Mouse (Mus musculus) intestine, embryonic 16.5 days (tissue): ENCODE data around the gene Rapgef3. TPM values are rescaled to one million over a fixed set of nuclear protein-coding genes. Genes with fewer than 3 reads are reported as not detected.

ENCODE experiments used
- ATAC-seq: fragments of 200-750 bp; cut with Nextera tagmentation; 2 replicates; pipeline ENCODE4 v1.8.0; 2017; ENCODE audit warnings: moderate TSS enrichment, moderate library complexity
- H3K27ac ChIP-seq: fragments of 300-500 bp; sonication (generic); 2 replicates; pipeline ENCODE4 v1.5.1; 2014; ENCODE audit warnings: mild to moderate bottlenecking, low read length
- H3K27me3 ChIP-seq: fragments of 300-500 bp; sonication (generic); replicated peaks from 2 replicates; pipeline ENCODE4 v1.6.1; 2014; ENCODE audit warnings: low read length, control low read depth, mixed read lengths; ENCODE audit not compliant: control insufficient read depth, insufficient read depth
- H3K36me3 ChIP-seq: fragments of 300-500 bp; sonication (generic); 2 replicates; pipeline ENCODE4 v1.6.1; 2014; ENCODE audit warnings: low read length, control low read depth; ENCODE audit not compliant: control insufficient read depth, insufficient read depth
- H3K4me1 ChIP-seq: fragments of 300-500 bp; sonication (generic); 2 replicates; pipeline ENCODE4 v1.6.1; 2014; ENCODE audit warnings: low read length, control low read depth, mixed read lengths; ENCODE audit not compliant: control insufficient read depth, insufficient read depth
- H3K4me2 ChIP-seq: fragments of 300-500 bp; sonication (generic); 2 replicates; pipeline ENCODE4 v1.6.1; 2014; ENCODE audit warnings: low read depth, low read length, control low read depth
- H3K4me3 ChIP-seq: fragments of 300-500 bp; sonication (generic); 2 replicates; pipeline ENCODE4 v1.5.1; 2014; ENCODE audit warnings: mild to moderate bottlenecking, low read length
- H3K9ac ChIP-seq: fragments of 300-500 bp; sonication (generic); 2 replicates; pipeline ENCODE4 v1.6.1; 2014; ENCODE audit warnings: low read depth, low read length
- H3K9me3 ChIP-seq: fragments of 300-500 bp; sonication (generic); 2 replicates; pipeline ENCODE4 v1.6.1; 2016; ENCODE audit warnings: low read length, control low read depth; ENCODE audit not compliant: control insufficient read depth
- WGBS: fragments of 180-500 bp; shearing (Covaris S2); extraction: QIAGEN DNeasy Blood & Tissue Kit; methylation state at CpG from one replicate; pipeline ENCODE4 v1.1.7; 2014; 5-methylcytosine and 5-hydroxymethylcytosine counted together
- polyA plus RNA-seq: library from polyadenylated mRNA; unstranded; fragments of >200 nt; fragmentation: Nextera tagmentation; extraction: Ambion mirVana; gene quantifications from 2 replicates; pipeline ENCODE4 v1.2.1, GENCODE M21; 2015

Rapgef3 gene
- polyA plus RNA-seq, 1 experiment from 2014 or later, result 7.9 TPM

DNA sequence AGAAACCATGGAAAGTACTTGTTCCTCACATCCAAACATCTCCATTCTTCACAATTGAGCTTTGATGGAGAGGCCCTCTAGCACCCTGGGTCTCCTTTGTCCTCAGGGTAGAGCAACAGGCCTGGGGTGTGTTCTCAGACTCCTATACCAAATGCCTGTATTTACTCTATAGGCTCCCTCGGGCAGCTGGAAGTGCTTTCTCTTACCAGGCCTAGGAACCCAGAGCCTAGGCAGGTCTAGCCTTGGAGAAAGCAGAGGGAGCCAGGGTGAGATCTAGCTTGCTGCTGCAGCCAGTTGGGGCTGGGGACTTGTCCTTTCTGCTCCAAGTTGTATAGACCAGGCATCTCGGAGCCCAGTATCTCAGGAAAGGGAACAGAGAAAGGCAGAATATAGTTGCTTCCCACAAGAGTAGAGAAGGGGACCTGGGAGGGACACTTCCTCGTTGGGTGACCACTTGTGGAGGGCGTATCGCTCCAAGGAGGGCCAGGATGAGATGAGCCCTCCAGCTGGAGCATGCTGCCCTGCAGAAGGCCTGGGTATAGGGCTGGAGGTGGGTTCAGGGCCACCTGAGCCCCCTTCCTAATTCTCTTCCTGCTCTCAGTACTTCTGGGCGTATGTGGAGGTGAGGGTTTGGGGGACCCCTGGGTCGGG, 19.5 kb upstream of the Rapgef3 start:
- Histone ChIP-seq H3K36me3 (peaks cover 4% of the 10 kb centered on the region), H3K4me1 (peaks cover 12% of the 10 kb centered on the region), H3K27me3 (no peaks in the 10 kb centered on the region), H3K9ac (no peak overlapping the region), H3K4me3 (no peak overlapping the region), H3K9me3 (no peaks in the 10 kb centered on the region), H3K27ac (no peak overlapping the region), H3K4me2 (no peak overlapping the region)
- ATAC-seq, result no peak
- WGBS, result 77% methylated on average over 7 of the region's 7 CpGs

DNA sequence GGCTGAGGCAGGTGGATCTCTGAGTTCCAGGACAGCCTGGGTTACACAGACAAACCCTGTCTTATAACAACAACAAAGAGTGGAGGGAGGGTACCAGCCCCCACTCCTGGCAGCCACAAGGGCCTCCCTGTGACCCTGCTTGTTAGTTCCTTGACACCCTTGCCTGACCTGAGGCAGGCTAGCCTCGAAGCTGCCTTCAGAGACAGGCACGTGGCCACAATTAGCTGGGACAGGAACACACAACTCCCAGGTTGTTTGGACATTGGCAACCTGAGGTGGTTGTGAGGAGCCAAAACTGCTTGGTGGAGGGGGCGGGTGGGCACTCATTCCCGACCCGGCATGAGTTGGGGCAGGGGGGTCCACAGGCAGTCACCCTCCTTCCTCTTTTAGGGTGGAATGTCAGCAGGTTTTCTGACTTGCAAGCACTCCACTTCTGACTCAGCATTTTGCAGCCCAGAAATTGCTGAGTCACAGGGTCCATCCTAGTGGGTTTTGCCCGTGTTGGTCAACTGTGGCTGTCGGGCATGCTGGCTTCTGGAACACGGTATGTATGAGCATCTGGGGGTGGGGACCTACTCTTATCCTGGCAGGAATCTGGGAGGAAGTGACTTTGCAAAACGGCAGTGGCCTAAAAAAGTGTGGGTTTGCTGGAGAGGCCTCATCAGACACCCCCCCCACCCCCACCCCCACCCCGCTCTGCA, 18.8 kb upstream of the Rapgef3 start:
- Histone ChIP-seq H3K9ac (no peak overlapping the region), H3K27me3 (no peaks in the 10 kb centered on the region), H3K4me2 (no peak overlapping the region), H3K9me3 (no peaks in the 10 kb centered on the region), H3K27ac (no peak overlapping the region), H3K36me3 (peaks cover 4% of the 10 kb centered on the region; the same call in 1 of the 2 replicates), H3K4me1 (peaks cover 12% of the 10 kb centered on the region), H3K4me3 (no peak overlapping the region)
- ATAC-seq, result no peak
- 77% methylated on average over 10 of the region's 10 CpGs for WGBS

- 81% methylated on average over 9 of the region's 9 CpGs for WGBS
- no peak overlapping the region for H3K4me3 ChIP-seq
- H3K27ac ChIP-seq, result no peak overlapping the region
- no peak for ATAC-seq
- H3K4me1 ChIP-seq, result peaks cover 12% of the 10 kb centered on the region
- no peaks in the 10 kb centered on the region for H3K27me3 ChIP-seq
- H3K4me2 ChIP-seq, result no peak overlapping the region
- H3K9me3 ChIP-seq, result no peaks in the 10 kb centered on the region
- no peak overlapping the region for H3K9ac ChIP-seq
- H3K36me3 ChIP-seq, result no peaks in the 10 kb centered on the region
Observed at GRCm38 (mm10) chr15:97785731-97786411, 18.1 kb upstream of the Rapgef3 start.

- Histone ChIP-seq H3K36me3 (no peaks in the 10 kb centered on the region), H3K9ac (peak overlapping the region; percentile 87), H3K4me2 (peak overlapping the region; percentile 94), H3K4me3 (peak overlapping the region; percentile 77), H3K27ac (no peak overlapping the region), H3K27me3 (no peaks in the 10 kb centered on the region), H3K9me3 (no peaks in the 10 kb centered on the region), H3K4me1 (peaks cover 12% of the 10 kb centered on the region)
- peak; percentile 74 for ATAC-seq
- 7% methylated on average over 43 of the region's 45 CpGs for WGBS
Observed at GRCm38 (mm10) chr15:97784561-97785161, 16.9 kb upstream of the Rapgef3 start.

DNA sequence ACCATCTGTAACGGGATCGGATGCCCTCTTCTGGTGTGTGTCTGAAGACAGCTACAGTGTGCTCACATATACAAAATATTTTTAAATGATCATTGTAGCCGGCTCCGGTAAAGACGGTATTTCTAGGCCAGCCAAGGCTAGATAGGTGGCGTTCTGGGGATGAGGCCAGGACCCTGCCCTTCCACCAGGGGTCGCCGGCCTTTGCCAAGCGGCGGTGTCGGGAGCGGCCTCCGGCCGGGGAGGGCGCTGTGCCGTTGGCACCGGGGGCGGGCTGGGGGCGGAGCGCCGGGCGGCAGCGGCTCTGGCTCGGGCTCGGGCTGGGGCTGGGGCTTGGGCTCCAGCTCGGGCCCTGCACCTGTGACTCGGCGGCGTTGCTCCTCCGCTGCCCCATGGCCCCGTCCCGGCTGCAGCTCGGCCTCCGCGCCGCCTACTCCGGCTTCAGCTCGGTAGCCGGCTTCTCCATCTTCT, 16.4 kb upstream of the Rapgef3 start:
- 3% methylated on average over 39 of the region's 39 CpGs for WGBS
- H3K36me3 ChIP-seq, result no peaks in the 10 kb centered on the region

GRCm38 (mm10) chr15:97782749-97783105, 15.0 kb upstream of the Rapgef3 start:
- H3K9me3 ChIP-seq, result no peaks in the 10 kb centered on the region
- peak overlapping the region; percentile 41 for H3K4me2 ChIP-seq
- 8% methylated on average over 9 of the region's 9 CpGs for WGBS
- peak overlapping the region; percentile 25 for H3K4me3 ChIP-seq
- H3K9ac ChIP-seq, result no peak overlapping the region
- ATAC-seq, result peak; percentile 47
- H3K27ac ChIP-seq, result peak overlapping the region; percentile 53
- H3K36me3 ChIP-seq, result no peaks in the 10 kb centered on the region
- no peaks in the 10 kb centered on the region for H3K27me3 ChIP-seq
- peaks cover 5% of the 10 kb centered on the region for H3K4me1 ChIP-seq

More for the DNA sequence above, 16.4 kb upstream of the Rapgef3 start:
- ATAC-seq, result peak; percentile 90
- no peaks in the 10 kb centered on the region for H3K9me3 ChIP-seq
- H3K9ac ChIP-seq, result peak overlapping the region; percentile 87
- peaks cover 12% of the 10 kb centered on the region for H3K4me1 ChIP-seq
- no peak overlapping the region for H3K27ac ChIP-seq
- peak overlapping the region; percentile 94 for H3K4me2 ChIP-seq
- no peaks in the 10 kb centered on the region for H3K27me3 ChIP-seq
- H3K4me3 ChIP-seq, result peak overlapping the region; percentile 77

- no peaks in the 10 kb centered on the region for H3K36me3 ChIP-seq
- 0 out of 2 replicates have a peak, but pooled peaks have one; percentile 12 for ATAC-seq
- WGBS, result 11% methylated on average over 24 of the region's 24 CpGs
- peak overlapping the region; percentile 53 for H3K27ac ChIP-seq
- H3K9me3 ChIP-seq, result no peaks in the 10 kb centered on the region
- H3K4me1 ChIP-seq, result peaks cover 5% of the 10 kb centered on the region
- H3K4me2 ChIP-seq, result peak overlapping the region; percentile 41
- peak overlapping the region; percentile 25 for H3K4me3 ChIP-seq
- no peaks in the 10 kb centered on the region for H3K27me3 ChIP-seq
- H3K9ac ChIP-seq, result no peak overlapping the region
Observed at GRCm38 (mm10) chr15:97781961-97782748, 14.4 kb upstream of the Rapgef3 start.

GRCm38 (mm10) chr15:97780611-97781031, 12.8 kb upstream of the Rapgef3 start:
- H3K4me3 ChIP-seq, result no peak overlapping the region
- H3K36me3 ChIP-seq, result no peaks in the 10 kb centered on the region
- no peaks in the 10 kb centered on the region for H3K27me3 ChIP-seq
- H3K9ac ChIP-seq, result no peak overlapping the region
- peaks cover 5% of the 10 kb centered on the region for H3K4me1 ChIP-seq
- no peaks in the 10 kb centered on the region for H3K9me3 ChIP-seq
- WGBS, result 73% methylated on average over 12 of the region's 12 CpGs
- 0 out of 2 replicates have a peak overlapping the region, but pooled peaks have one; percentile 16 for H3K27ac ChIP-seq
- no peak for ATAC-seq
- no peak overlapping the region for H3K4me2 ChIP-seq
